Mouse (Mus musculus): Measurements from ENCODE around the gene Cryga. TPM values are rescaled to one million over a fixed set of nuclear protein-coding genes. Genes with fewer than 3 reads are reported as not detected.

Gene Cryga
- polyA plus RNA-seq, 1 experiment from 2014 or later: not detected

DNA sequence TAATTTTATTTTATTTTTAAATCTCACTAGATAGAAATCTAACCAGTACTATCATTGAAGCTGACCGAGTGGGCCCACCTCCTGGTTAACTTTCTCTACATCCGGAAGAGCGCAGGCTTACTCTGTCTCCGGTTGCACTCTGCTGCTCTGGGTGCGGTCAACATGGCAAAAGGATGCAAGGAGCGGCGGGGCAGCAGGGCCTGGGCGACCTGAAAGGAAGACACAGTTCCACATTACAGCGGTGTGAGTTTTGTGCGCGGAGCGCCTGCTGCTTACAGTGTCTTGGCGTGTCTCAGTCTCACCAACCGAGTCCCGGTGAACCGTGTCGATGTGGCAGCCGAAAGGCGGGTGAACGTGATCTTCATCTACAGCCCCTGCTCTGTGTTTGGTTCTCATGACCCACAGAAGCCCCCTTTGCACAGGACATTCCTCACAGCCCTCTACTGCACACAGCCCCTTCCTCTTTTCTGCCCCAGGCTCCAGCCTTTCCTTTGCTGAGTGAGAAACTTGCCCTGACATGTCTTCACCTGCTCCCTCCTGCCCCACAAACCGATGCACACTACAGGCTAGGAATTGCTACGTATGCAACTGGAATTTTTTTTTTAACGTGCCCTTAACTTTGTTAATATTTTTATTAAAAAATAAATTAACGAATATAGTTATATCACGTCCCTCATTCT lies 6.7 kb upstream of the Cryga start:
- Histone ChIP-seq H3K27ac (ENCODE audit: low read length) (no peak overlapping the region), H3K4me2 (replicated peaks; ENCODE audit: low read depth, low read length) (no peak overlapping the region), H3K36me3 (ENCODE audit: control insufficient read depth, insufficient read depth, low read length) (no peaks in the 10 kb centered on the region), H3K9me3 (ENCODE audit: control insufficient read depth, low read depth, low read length) (no peaks in the 10 kb centered on the region), H3K9ac (replicated peaks; ENCODE audit: low read depth, low read length) (no peak overlapping the region), H3K4me3 (ENCODE audit: low read depth, low read length) (no peak overlapping the region), H3K4me1 (ENCODE audit: control insufficient read depth, insufficient read depth, low read length) (0 out of 2 replicates have a peak, but pooled peaks cover 2% of the 10 kb centered on the region), H3K27me3 (ENCODE audit: control insufficient read depth, insufficient read depth, low read length) (no peaks in the 10 kb centered on the region)
- no peak for ATAC-seq (ENCODE audit: insufficient number of reproducible peaks, insufficient read depth, low FRiP score, low read depth)
- WGBS: 73% methylated on average over 25 of the region's 25 CpGs

GRCm38 (mm10) chr1:65109196-65109595 lies 6.0 kb upstream of the Cryga start:
- WGBS: 88% methylated on average over 8 of the region's 8 CpGs
- no peak overlapping the region for H3K4me2 ChIP-seq (replicated peaks; ENCODE audit: low read depth, low read length)
- ATAC-seq (ENCODE audit: insufficient number of reproducible peaks, insufficient read depth, low FRiP score, low read depth): no peak
- H3K27ac ChIP-seq (ENCODE audit: low read length): no peak overlapping the region
- H3K27me3 ChIP-seq (ENCODE audit: control insufficient read depth, insufficient read depth, low read length): no peaks in the 10 kb centered on the region
- H3K9me3 ChIP-seq (ENCODE audit: control insufficient read depth, low read depth, low read length): no peaks in the 10 kb centered on the region
- H3K36me3 ChIP-seq (ENCODE audit: control insufficient read depth, insufficient read depth, low read length): no peaks in the 10 kb centered on the region
- no peak overlapping the region for H3K9ac ChIP-seq (replicated peaks; ENCODE audit: low read depth, low read length)
- H3K4me3 ChIP-seq (ENCODE audit: low read depth, low read length): no peak overlapping the region
- H3K4me1 ChIP-seq (ENCODE audit: control insufficient read depth, insufficient read depth, low read length): 0 out of 2 replicates have a peak, but pooled peaks cover 2% of the 10 kb centered on the region

- no peak overlapping the region for H3K4me2 ChIP-seq (replicated peaks; ENCODE audit: low read depth, low read length)
- WGBS: 91% methylated on average over 10 of the region's 10 CpGs
- H3K36me3 ChIP-seq (ENCODE audit: control insufficient read depth, insufficient read depth, low read length): no peaks in the 10 kb centered on the region
- no peaks in the 10 kb centered on the region for H3K27me3 ChIP-seq (ENCODE audit: control insufficient read depth, insufficient read depth, low read length)
- H3K27ac ChIP-seq (ENCODE audit: low read length): no peak overlapping the region
- no peak overlapping the region for H3K9ac ChIP-seq (replicated peaks; ENCODE audit: low read depth, low read length)
- no peak overlapping the region for H3K4me3 ChIP-seq (ENCODE audit: low read depth, low read length)
- no peaks in the 10 kb centered on the region for H3K9me3 ChIP-seq (ENCODE audit: control insufficient read depth, low read depth, low read length)
- H3K4me1 ChIP-seq (ENCODE audit: control insufficient read depth, insufficient read depth, low read length): 0 out of 2 replicates have a peak, but pooled peaks cover 2% of the 10 kb centered on the region
- ATAC-seq (ENCODE audit: insufficient number of reproducible peaks, insufficient read depth, low FRiP score, low read depth): no peak
Observed at GRCm38 (mm10) chr1:65107654-65108279, 4.6 kb upstream of the Cryga start.

GRCm38 (mm10) chr1:65096953-65097352 lies 6.2 kb downstream of the Cryga start:
- H3K4me3 ChIP-seq (ENCODE audit: low read depth, low read length): no peak overlapping the region
- H3K36me3 ChIP-seq (ENCODE audit: control insufficient read depth, insufficient read depth, low read length): no peaks in the 10 kb centered on the region
- H3K4me1 ChIP-seq (ENCODE audit: control insufficient read depth, insufficient read depth, low read length): no peaks in the 10 kb centered on the region
- WGBS: 81% methylated on average over 3 of the region's 3 CpGs
- H3K9me3 ChIP-seq (ENCODE audit: control insufficient read depth, low read depth, low read length): no peaks in the 10 kb centered on the region
- no peak overlapping the region for H3K9ac ChIP-seq (replicated peaks; ENCODE audit: low read depth, low read length)
- ATAC-seq (ENCODE audit: insufficient number of reproducible peaks, insufficient read depth, low FRiP score, low read depth): no peak
- H3K4me2 ChIP-seq (replicated peaks; ENCODE audit: low read depth, low read length): no peak overlapping the region
- no peak overlapping the region for H3K27ac ChIP-seq (ENCODE audit: low read length)
- no peaks in the 10 kb centered on the region for H3K27me3 ChIP-seq (ENCODE audit: control insufficient read depth, insufficient read depth, low read length)

DNA sequence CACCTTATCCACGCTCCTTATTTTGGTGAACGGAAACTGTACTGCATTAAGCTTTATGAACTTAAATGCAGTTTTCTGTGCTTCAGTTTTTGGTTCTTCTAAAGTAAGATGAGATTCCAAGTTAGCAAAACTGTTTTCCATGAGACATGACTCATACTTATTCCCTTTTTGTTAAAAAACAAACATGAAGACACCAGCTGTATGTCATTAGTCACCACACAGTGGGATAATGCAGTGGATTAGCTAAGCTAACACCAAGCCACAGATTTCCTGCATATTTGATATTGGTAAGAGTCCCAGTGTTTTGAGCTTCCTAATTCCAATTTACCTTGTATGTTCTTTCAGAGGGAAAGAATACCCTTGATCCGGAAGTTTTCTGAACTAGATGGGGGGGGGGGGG lies 11.6 kb downstream of the Cryga start:
- Histone ChIP-seq H3K4me2 (replicated peaks; ENCODE audit: low read depth, low read length) (no peak overlapping the region), H3K27ac (ENCODE audit: low read length) (no peak overlapping the region), H3K9me3 (ENCODE audit: control insufficient read depth, low read depth, low read length) (no peaks in the 10 kb centered on the region), H3K4me3 (ENCODE audit: low read depth, low read length) (no peak overlapping the region), H3K36me3 (ENCODE audit: control insufficient read depth, insufficient read depth, low read length) (no peaks in the 10 kb centered on the region), H3K9ac (replicated peaks; ENCODE audit: low read depth, low read length) (no peak overlapping the region), H3K4me1 (ENCODE audit: control insufficient read depth, insufficient read depth, low read length) (no peaks in the 10 kb centered on the region), H3K27me3 (ENCODE audit: control insufficient read depth, insufficient read depth, low read length) (no peaks in the 10 kb centered on the region)
- 85% methylated on average over 3 of the region's 3 CpGs for WGBS
- no peak for ATAC-seq (ENCODE audit: insufficient number of reproducible peaks, insufficient read depth, low FRiP score, low read depth)

- H3K36me3 ChIP-seq (ENCODE audit: control insufficient read depth, insufficient read depth, low read length): no peaks in the 10 kb centered on the region
- no peak overlapping the region for H3K4me2 ChIP-seq (replicated peaks; ENCODE audit: low read depth, low read length)
- H3K27ac ChIP-seq (ENCODE audit: low read length): no peak overlapping the region
- no peaks in the 10 kb centered on the region for H3K27me3 ChIP-seq (ENCODE audit: control insufficient read depth, insufficient read depth, low read length)
- no peaks in the 10 kb centered on the region for H3K9me3 ChIP-seq (ENCODE audit: control insufficient read depth, low read depth, low read length)
- H3K4me1 ChIP-seq (ENCODE audit: control insufficient read depth, insufficient read depth, low read length): no peaks in the 10 kb centered on the region
- H3K9ac ChIP-seq (replicated peaks; ENCODE audit: low read depth, low read length): no peak overlapping the region
- 60% methylated on average over 2 of the region's 2 CpGs for WGBS
- no peak for ATAC-seq (ENCODE audit: insufficient number of reproducible peaks, insufficient read depth, low FRiP score, low read depth)
- H3K4me3 ChIP-seq (ENCODE audit: low read depth, low read length): no peak overlapping the region
Observed at GRCm38 (mm10) chr1:65090370-65090769, 12.8 kb downstream of the Cryga start.

GRCm38 (mm10) chr1:65088567-65089356 lies 14.4 kb downstream of the Cryga start:
- H3K4me1 ChIP-seq (ENCODE audit: control insufficient read depth, insufficient read depth, low read length): no peaks in the 10 kb centered on the region
- H3K9me3 ChIP-seq (ENCODE audit: control insufficient read depth, low read depth, low read length): no peaks in the 10 kb centered on the region
- H3K4me2 ChIP-seq (replicated peaks; ENCODE audit: low read depth, low read length): no peak overlapping the region
- WGBS: 74% methylated on average over 6 of the region's 6 CpGs
- H3K27ac ChIP-seq (ENCODE audit: low read length): no peak overlapping the region
- H3K36me3 ChIP-seq (ENCODE audit: control insufficient read depth, insufficient read depth, low read length): no peaks in the 10 kb centered on the region
- H3K4me3 ChIP-seq (ENCODE audit: low read depth, low read length): no peak overlapping the region
- H3K27me3 ChIP-seq (ENCODE audit: control insufficient read depth, insufficient read depth, low read length): no peaks in the 10 kb centered on the region
- ATAC-seq (ENCODE audit: insufficient number of reproducible peaks, insufficient read depth, low FRiP score, low read depth): no peak
- H3K9ac ChIP-seq (replicated peaks; ENCODE audit: low read depth, low read length): no peak overlapping the region

DNA sequence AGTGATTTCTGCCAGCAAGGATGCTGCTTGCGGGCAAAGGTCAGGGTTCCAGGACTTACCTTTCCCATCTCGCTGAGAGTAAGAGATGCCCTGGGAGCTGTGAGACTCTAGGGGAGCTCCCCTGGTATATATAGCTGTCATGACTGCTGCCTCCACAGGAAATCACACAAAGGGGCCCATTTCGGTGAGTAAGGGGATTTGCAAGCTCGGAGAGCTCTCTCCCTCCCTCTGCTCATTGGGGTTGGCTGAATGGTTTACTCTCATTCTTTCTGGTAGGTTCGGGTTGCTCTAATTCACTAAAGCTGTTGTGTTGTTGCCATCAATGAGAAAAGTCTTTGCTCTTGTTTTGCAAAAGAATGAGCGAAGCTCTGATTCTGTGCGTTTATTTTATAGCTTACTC lies 21.0 kb downstream of the Cryga start, which contains the start of gene Crygb:
Gene Crygb (minus strand): TSS at position 101 of the 400 bp plus-strand sequence.
- Histone ChIP-seq H3K27ac (ENCODE audit: low read length) (no peak within 1 kb of the TSS), H3K9ac (replicated peaks; ENCODE audit: low read depth, low read length) (no peak within 1 kb of the TSS), H3K4me2 (replicated peaks; ENCODE audit: low read depth, low read length) (no peak within 1 kb of the TSS), H3K4me1 (ENCODE audit: control insufficient read depth, insufficient read depth, low read length) (no peaks in the 10 kb centered on the region), H3K4me3 (ENCODE audit: low read depth, low read length) (no peak within 1 kb of the TSS), H3K9me3 (ENCODE audit: control insufficient read depth, low read depth, low read length) (no peaks in the 10 kb centered on the region), H3K27me3 (ENCODE audit: control insufficient read depth, insufficient read depth, low read length) (no peaks in the 10 kb centered on the region), H3K36me3 (ENCODE audit: control insufficient read depth, insufficient read depth, low read length) (no peaks in the 10 kb centered on the region)
- no peak for ATAC-seq (ENCODE audit: insufficient number of reproducible peaks, insufficient read depth, low FRiP score, low read depth)
- WGBS: 37% methylated on average over 7 of the region's 7 CpGs
